Mouse (Mus musculus) neural tube, embryonic 11.5 days (tissue): Measurements from ENCODE around the gene Mrps23. TPM values are rescaled to one million over a fixed set of nuclear protein-coding genes. Genes with fewer than 3 reads are reported as not detected.

Experiments used
- ATAC-seq: fragments of 200-750 bp; cut with Nextera tagmentation; 2 replicates; pipeline ENCODE4 v1.8.0; 2017; ENCODE audit warnings: moderate number of reproducible peaks, mild to moderate bottlenecking, moderate TSS enrichment, moderate library complexity; ENCODE audit not compliant: insufficient read depth, low FRiP score, low TSS enrichment
- DNase-seq: peaks from one replicate; pipeline ENCODE4 v3.0.0-alpha.2; 2015; ENCODE audit warnings: low spot score
- H3K27ac ChIP-seq: fragments of 300-500 bp; sonication (generic); 2 replicates; pipeline ENCODE4 v1.5.1; 2014; ENCODE audit warnings: low read depth, mild to moderate bottlenecking, low read length
- H3K27me3 ChIP-seq: fragments of 300-500 bp; sonication (generic); 2 replicates; pipeline ENCODE4 v1.6.1; 2014; ENCODE audit warnings: mild to moderate bottlenecking, low read length, mixed read lengths; ENCODE audit not compliant: control insufficient read depth, insufficient read depth
- H3K36me3 ChIP-seq: fragments of 300-500 bp; sonication (generic); 2 replicates; pipeline ENCODE4 v1.6.1; 2014; ENCODE audit warnings: mild to moderate bottlenecking, low read length, moderate library complexity, mixed read lengths; ENCODE audit not compliant: control insufficient read depth, insufficient read depth
- H3K4me1 ChIP-seq: fragments of 300-500 bp; sonication (generic); 2 replicates; pipeline ENCODE4 v1.6.1; 2014; ENCODE audit warnings: low read length, mixed read lengths; ENCODE audit not compliant: control insufficient read depth, insufficient read depth
- H3K4me2 ChIP-seq: fragments of 300-500 bp; sonication (generic); 2 replicates; pipeline ENCODE4 v1.6.1; 2014; ENCODE audit warnings: low read depth, mild to moderate bottlenecking, moderate library complexity
- H3K4me3 ChIP-seq: fragments of 300-500 bp; sonication (generic); 2 replicates; pipeline ENCODE4 v1.5.1; 2014; ENCODE audit warnings: low read depth, low read length
- H3K9ac ChIP-seq: fragments of 300-500 bp; sonication (generic); 2 replicates; pipeline ENCODE4 v1.6.1; 2014; ENCODE audit warnings: mild to moderate bottlenecking, low read length
- H3K9me3 ChIP-seq: fragments of 300-500 bp; sonication (generic); 2 replicates; pipeline ENCODE4 v1.6.1; 2016; ENCODE audit warnings: low read length; ENCODE audit not compliant: control insufficient read depth
- WGBS: fragments of 180-500 bp; shearing (Covaris S2); extraction: QIAGEN DNeasy Blood & Tissue Kit; methylation state at CpG from one replicate; pipeline ENCODE4 v1.1.7; 2014; 5-methylcytosine and 5-hydroxymethylcytosine counted together
- polyA plus RNA-seq: library from polyadenylated mRNA; unstranded; fragments of >200 nt; fragmentation: Nextera tagmentation; extraction: Ambion mirVana; gene quantifications from 2 replicates; pipeline ENCODE4 v1.2.1, GENCODE M21; 2014

The Mrps23 gene
- polyA plus RNA-seq, 1 experiment from 2014 or later, result 76.3 TPM

DNA sequence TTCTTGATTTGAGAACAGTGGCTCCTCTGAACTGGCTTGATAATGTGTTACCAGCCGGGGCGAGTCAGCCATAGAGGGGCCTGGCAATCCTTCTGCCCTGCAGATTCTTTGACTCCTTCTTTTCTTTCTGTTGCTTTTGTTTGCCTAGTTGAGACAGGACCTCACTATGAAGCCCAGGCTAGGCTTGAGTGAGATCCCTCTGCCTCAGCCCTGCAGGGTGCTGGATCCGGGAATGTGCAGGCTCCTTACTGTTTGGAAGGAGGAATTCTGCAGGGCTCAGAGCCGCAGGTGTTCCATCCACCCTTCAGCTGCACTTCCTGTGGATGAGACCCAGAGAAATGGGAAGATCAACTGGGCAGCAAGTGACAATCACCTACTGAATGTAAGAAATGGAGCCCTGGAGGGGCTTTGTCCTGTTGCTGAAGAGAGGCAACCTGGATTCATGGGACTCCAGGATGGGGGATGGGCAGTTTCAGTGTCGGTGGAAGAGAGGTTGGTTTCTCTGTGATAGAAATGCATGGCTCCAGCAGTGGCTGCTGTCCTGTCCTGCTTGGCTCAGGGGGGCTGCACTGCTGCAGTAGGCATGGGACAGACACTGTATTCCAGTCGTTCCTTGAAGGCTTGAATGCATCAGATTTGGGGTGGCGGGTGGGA, 49.5 kb downstream of the Mrps23 start:
- Histone ChIP-seq H3K27me3 (no peaks in the 10 kb centered on the region), H3K9ac (peak overlapping the region; percentile 41), H3K4me1 (peaks cover 31% of the 10 kb centered on the region), H3K9me3 (no peaks in the 10 kb centered on the region), H3K4me2 (peak overlapping the region; percentile 22; the same call in 1 of the 2 replicates), H3K4me3 (no peak overlapping the region), H3K27ac (peak overlapping the region; percentile 86), H3K36me3 (no peaks in the 10 kb centered on the region)
- WGBS, result 30% methylated on average over 7 of the region's 7 CpGs
- ATAC-seq (no peak), DNase-seq (peak; percentile 53)

DNA sequence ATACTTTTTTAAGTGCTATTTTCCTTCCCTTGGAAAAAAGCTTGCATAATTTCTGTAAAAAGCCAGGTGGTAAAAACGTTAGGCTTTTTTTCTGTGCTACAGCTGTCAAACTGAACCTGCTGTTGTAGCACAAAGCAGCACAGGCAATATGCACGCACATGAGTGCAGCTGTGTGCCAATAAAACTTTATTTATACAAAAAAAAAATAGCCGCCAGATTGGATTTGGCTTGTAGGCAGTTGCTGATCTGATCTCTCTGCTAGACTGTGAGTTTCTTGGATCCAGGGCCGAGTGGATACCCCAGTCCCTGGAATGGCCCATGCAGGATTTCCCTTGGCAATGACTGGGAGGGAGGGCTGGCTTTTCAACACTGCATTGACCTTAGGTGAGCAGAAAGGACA, 53.5 kb downstream of the Mrps23 start:
- H3K4me2 ChIP-seq, result no peak overlapping the region
- no peaks in the 10 kb centered on the region for H3K36me3 ChIP-seq
- H3K4me1 ChIP-seq, result peaks cover 25% of the 10 kb centered on the region
- H3K9me3 ChIP-seq, result 0 out of 2 replicates have a peak, but pooled peaks cover 3% of the 10 kb centered on the region
- no peaks in the 10 kb centered on the region for H3K27me3 ChIP-seq
- DNase-seq (no peak), ATAC-seq (no peak)
- 84% methylated on average over 4 of the region's 4 CpGs for WGBS
- H3K4me3 ChIP-seq, result no peak overlapping the region
- H3K9ac ChIP-seq, result no peak overlapping the region
- H3K27ac ChIP-seq, result no peak overlapping the region

DNA sequence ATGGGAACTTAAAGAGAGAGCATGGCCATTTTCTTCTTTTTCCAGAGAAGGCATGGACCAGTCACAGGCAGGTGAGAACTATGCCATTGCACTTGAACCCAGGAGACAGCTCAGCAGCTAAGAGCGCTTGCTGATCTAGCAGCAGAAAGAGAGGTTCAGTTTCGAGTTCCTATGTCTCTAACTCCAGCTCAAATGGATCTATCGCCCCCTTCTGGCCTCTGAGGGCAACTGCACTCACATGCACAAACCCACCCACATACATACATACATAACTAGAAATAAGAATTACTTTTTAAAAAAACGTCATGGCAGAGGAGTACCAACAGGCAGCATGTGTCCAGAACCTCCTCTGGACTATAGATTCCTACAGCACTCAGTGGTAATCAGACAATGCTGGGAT, 54.0 kb downstream of the Mrps23 start:
- Histone ChIP-seq H3K4me3 (no peak overlapping the region), H3K36me3 (no peaks in the 10 kb centered on the region), H3K27ac (no peak overlapping the region), H3K27me3 (no peaks in the 10 kb centered on the region), H3K9ac (no peak overlapping the region), H3K4me1 (peaks cover 21% of the 10 kb centered on the region), H3K4me2 (no peak overlapping the region), H3K9me3 (0 out of 2 replicates have a peak, but pooled peaks cover 3% of the 10 kb centered on the region)
- no peak for DNase-seq
- 82% methylated on average over 4 of the region's 4 CpGs for WGBS
- no peak for ATAC-seq

DNA sequence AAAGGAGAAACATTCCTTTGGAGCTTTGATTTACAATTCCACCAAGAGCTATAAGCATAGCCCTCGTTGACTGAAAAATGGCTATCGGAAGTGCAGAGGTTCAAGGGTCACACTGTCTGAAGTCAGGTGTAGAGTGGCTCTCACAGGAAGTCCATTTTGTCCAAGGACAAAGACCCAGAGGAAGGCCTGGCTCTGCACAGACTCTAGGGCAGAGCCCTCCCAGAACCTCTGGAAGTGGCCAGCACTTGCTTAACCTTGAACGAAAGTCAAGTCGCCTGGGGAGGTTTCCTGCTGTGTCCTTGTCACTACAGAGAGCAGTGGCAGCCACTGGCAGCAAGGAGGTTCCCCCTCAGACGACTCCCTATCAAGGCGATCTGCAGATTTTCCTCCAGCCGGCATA, 56.3 kb downstream of the Mrps23 start:
- Histone ChIP-seq H3K9ac (no peak overlapping the region), H3K4me1 (peaks cover 10% of the 10 kb centered on the region), H3K4me3 (no peak overlapping the region), H3K27me3 (no peaks in the 10 kb centered on the region), H3K36me3 (no peaks in the 10 kb centered on the region), H3K9me3 (0 out of 2 replicates have a peak, but pooled peaks cover 3% of the 10 kb centered on the region), H3K4me2 (no peak overlapping the region), H3K27ac (no peak overlapping the region)
- DNase-seq, result no peak
- ATAC-seq, result no peak
- WGBS, result 52% methylated on average over 7 of the region's 7 CpGs

Other genes with a start within 250 kb of the Mrps23 start
- 22.9 and 25.7 TPM in 2 replicates for gene Dynll2, start 216.9 kb upstream of the Mrps23 start, polyA plus RNA-seq
- gene Srsf1, start 157.0 kb upstream of the Mrps23 start, polyA plus RNA-seq, result 488 and 497 TPM in 2 replicates
- 76.2 and 78.4 TPM in 2 replicates for gene Vezf1, start 136.1 kb upstream of the Mrps23 start, polyA plus RNA-seq
- gene Cuedc1, start 106.3 kb upstream of the Mrps23 start, polyA plus RNA-seq, result 18.2 and 21.3 TPM in 2 replicates
- 17.9 and 18.4 TPM in 2 replicates for gene Ccdc182, start 89.7 kb downstream of the Mrps23 start, polyA plus RNA-seq